Mouse (Mus musculus) hindbrain, embryonic 13.5 days (tissue): Measurements from ENCODE around the gene Gm3500. TPM values are rescaled to one million over a fixed set of nuclear protein-coding genes. Genes with fewer than 3 reads are reported as not detected.
"Not testable (repeated sequence)": the region's sequence is repeated elsewhere in the genome, so short reads cannot be mapped to it uniquely, and the experiment has no call there.

Experiments
- ATAC-seq: fragments of 200-750 bp; cut with Nextera tagmentation; 2 replicates; pipeline ENCODE4 v1.8.0; 2017; ENCODE audit warnings: moderate TSS enrichment; ENCODE audit not compliant: low FRiP score
- H3K27ac ChIP-seq: fragments of 300-500 bp; sonication (generic); 2 replicates; pipeline ENCODE4 v1.5.1; 2015; ENCODE audit warnings: inconsistent platforms, mild to moderate bottlenecking, moderate library complexity
- H3K27me3 ChIP-seq: fragments of 300-500 bp; sonication (generic); 2 replicates; pipeline ENCODE4 v1.6.1; 2015; ENCODE audit warnings: mild to moderate bottlenecking, inconsistent platforms
- H3K36me3 ChIP-seq: fragments of 300-500 bp; sonication (generic); 2 replicates; pipeline ENCODE4 v1.6.1; 2015; ENCODE audit warnings: mild to moderate bottlenecking, inconsistent platforms
- H3K4me1 ChIP-seq: fragments of 300-500 bp; sonication (generic); replicated peaks from 2 replicates; pipeline ENCODE4 v1.6.1; 2015; ENCODE audit warnings: inconsistent platforms
- H3K4me2 ChIP-seq: fragments of 300-500 bp; sonication (generic); 2 replicates; pipeline ENCODE4 v1.6.1; 2015; ENCODE audit warnings: inconsistent platforms, mild to moderate bottlenecking, moderate library complexity
- H3K4me3 ChIP-seq: fragments of 300-500 bp; sonication (generic); 2 replicates; pipeline ENCODE4 v1.5.1; 2015; ENCODE audit warnings: mild to moderate bottlenecking, inconsistent platforms
- H3K9ac ChIP-seq: fragments of 300-500 bp; sonication (generic); 2 replicates; pipeline ENCODE4 v1.6.1; 2015; ENCODE audit warnings: mild to moderate bottlenecking, inconsistent platforms
- H3K9me3 ChIP-seq: fragments of 300-500 bp; sonication (generic); 2 replicates; pipeline ENCODE4 v1.6.1; 2016; ENCODE audit warnings: inconsistent platforms
- WGBS: fragments of 180-500 bp; shearing (Covaris S2); methylation state at CpG from one replicate; pipeline ENCODE4 v1.1.7; 2015; 5-methylcytosine and 5-hydroxymethylcytosine counted together
- polyA plus RNA-seq: library from polyadenylated mRNA; unstranded; fragments of >200 nt; fragmentation: Nextera tagmentation; extraction: Ambion mirVana; gene quantifications from 2 replicates; pipeline ENCODE4 v1.2.1, GENCODE M21; 2015

Gm3500 gene
- 1.4 and 1.6 TPM in 2 replicates for polyA plus RNA-seq

DNA sequence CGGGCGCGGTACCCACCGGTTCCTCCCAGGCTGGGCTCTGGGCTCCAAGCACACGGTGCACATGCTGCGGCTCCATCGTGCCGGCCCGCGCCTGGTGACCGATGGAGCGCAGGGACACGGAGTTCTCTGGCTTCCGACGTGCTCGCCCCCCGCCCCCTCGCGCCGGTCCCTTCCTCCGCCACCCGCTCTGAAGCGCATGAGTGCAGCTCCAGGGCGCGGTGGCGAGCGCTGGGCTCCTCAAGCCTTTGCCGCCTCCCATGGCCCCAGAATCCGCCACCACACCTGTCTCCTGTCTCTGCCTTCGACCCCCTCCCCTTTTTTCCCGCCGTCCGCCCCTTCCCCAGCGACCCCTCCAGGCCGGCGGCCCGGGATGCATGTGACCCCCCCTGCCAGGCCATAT lies at the start of gene Gm3500:
Gm3500 (minus strand) TSS at position 101 of the 400 bp plus-strand sequence.
- H3K27ac ChIP-seq, H3K36me3 ChIP-seq, H3K4me2 ChIP-seq, H3K4me3 ChIP-seq, H3K4me1 ChIP-seq, H3K9ac ChIP-seq, H3K9me3 ChIP-seq, ATAC-seq, H3K27me3 ChIP-seq: not testable (repeated sequence)
- no CpG with 5 or more reads among the region's 37 CpGs for WGBS

DNA sequence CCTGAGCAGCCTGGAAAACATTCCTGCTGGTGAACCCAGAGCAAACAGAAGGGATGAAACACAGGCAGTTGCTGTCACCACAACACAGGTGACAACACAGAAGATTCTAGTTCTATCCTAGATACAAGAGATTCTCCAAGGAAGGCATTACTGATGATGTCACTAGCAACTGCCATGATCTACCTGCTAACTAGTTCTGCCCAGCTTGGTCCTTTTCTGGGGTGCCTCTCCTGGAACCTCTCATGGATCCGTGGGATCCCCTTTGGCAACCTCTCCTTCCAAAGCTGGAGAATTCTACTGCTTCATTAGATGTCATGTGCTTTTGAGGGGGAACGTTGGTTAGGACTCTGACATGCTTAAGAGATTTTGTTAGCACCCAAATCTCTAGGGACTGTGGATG lies 54.0 kb downstream of the Gm3500 start, which contains the start of gene Gm3542:
Gm3542 (minus strand) TSS at position 101 of the 400 bp plus-strand sequence.
- H3K36me3 ChIP-seq, H3K27me3 ChIP-seq, H3K9ac ChIP-seq, H3K4me3 ChIP-seq, ATAC-seq, H3K27ac ChIP-seq, H3K9me3 ChIP-seq, H3K4me2 ChIP-seq, H3K4me1 ChIP-seq: not testable (repeated sequence)
- WGBS = no CpG with 5 or more reads among the region's 2 CpGs

Other genes with a start within 250 kb of the Gm3500 start
- not detected in 2 replicates for gene Gm3317, start 224.5 kb downstream of the Gm3500 start, polyA plus RNA-seq
- gene Gm8271, start 203.3 kb downstream of the Gm3500 start, polyA plus RNA-seq = not detected in 2 replicates
- gene Gm3526, start 128.5 kb downstream of the Gm3500 start, polyA plus RNA-seq = not detected in 2 replicates
- not detected in 2 replicates for gene Gm3542, start 54.1 kb downstream of the Gm3500 start, polyA plus RNA-seq
- gene Gm3194, start 66.4 kb upstream of the Gm3500 start, polyA plus RNA-seq = 2.8 and 3.2 TPM in 2 replicates
- not detected in 2 replicates for gene Gm8246, start 88.8 kb upstream of the Gm3500 start, polyA plus RNA-seq
- gene Gm3187, start 95.2 kb upstream of the Gm3500 start, polyA plus RNA-seq = not detected in 2 replicates
- gene Gm3488, start 112.6 kb upstream of the Gm3500 start, polyA plus RNA-seq = 11.8 and 12.0 TPM in 2 replicates
- gene Gm3532, start 149.4 kb upstream of the Gm3500 start, polyA plus RNA-seq = not detected in 2 replicates
- not detected in 2 replicates for gene Gm8265, start 244.0 kb upstream of the Gm3500 start, polyA plus RNA-seq